Mouse (Mus musculus): ENCODE measurements around the gene Elmo2. TPM values are rescaled to one million over a fixed set of nuclear protein-coding genes. Genes with fewer than 3 reads are reported as not detected.

The Elmo2 gene
- total RNA-seq (2012; rRNA removed) (16.5 and 17.4 TPM in 2 replicates), polyA plus RNA-seq (2012; ENCODE audit: insufficient read depth in 1 of 2, insufficient read length in 2 of 2, low read depth in 1 of 2, low replicate concordance in 2 of 2, missing spikeins in 1 of 2) (10 to 100 TPM in 1 of 2 experiments, not detected in 1; 27.6 TPM)

DNA sequence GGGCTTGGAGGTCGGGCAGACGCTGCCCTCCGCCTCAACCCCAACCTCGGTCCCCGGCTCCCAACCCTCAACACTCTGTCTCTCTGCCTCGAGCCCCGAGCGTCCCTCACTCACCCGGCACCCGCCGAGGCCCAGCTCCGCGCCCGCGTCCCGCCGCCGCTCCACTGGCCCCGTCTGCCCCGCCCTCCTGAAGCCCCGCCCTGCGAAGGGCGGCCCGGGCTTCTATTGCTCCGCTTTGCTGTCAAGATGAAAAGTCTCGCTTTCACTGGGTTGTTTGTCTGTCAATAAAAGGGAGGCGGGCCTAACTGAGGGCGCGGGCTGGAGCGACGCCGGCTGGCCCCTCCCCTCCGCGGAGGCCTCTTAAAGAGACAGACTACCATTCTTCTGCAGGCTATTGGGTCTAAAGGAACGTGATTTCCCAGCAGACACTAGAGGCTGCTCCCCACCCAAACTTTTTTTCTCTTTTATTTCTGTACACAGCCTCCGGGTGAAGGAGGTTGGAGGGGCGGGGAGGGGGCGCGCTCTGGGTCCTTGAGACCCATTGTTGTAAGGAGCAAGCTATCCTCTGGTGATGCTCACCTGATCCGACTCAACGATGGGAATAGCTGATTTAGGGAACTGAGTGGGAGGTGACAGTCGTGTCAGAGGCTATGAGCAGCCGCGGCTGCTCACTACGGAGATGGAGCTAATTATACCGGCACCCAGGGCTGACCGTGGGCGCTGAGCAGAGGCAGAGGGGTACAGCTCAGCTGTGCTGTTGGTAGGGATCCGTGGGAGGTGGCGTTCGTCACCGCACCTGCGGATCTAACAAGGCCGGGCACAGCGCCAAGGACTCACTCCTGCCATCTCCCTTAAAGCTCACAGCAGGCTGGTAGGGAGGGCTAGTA, at the start of gene Elmo2:
Elmo2 (minus strand) TSS at position 176 of the 887 bp plus-strand sequence.
- Histone ChIP-seq H3K4me3 (ENCODE audit: control insufficient read depth in 1 of 2, insufficient read depth in 1 of 2, low read depth in 2 of 2, low read length in 2 of 2) (peak within 1 kb of the TSS; percentile 66 to 92), H3K9ac (ENCODE audit: control insufficient read depth, low read depth, low read length, poor library complexity, severe bottlenecking) (peak within 1 kb of the TSS; percentile 87), H3K36me3 (ENCODE audit: control insufficient read depth in 1 of 2, insufficient read depth in 2 of 2, low read length in 2 of 2) (peaks cover 0 to 28% of the 10 kb centered on the region in 2 experiments; a peak in 2 of 4 replicates), H3K27me3 (ENCODE audit: control insufficient read depth in 1 of 2, insufficient read depth in 2 of 2, low read length in 2 of 2) (no peaks in the 10 kb centered on the region), H3K9me3 (replicated peaks; ENCODE audit: insufficient read depth, low read length) (no peaks in the 10 kb centered on the region), H3K4me1 (ENCODE audit: control insufficient read depth in 1 of 2, insufficient read depth in 2 of 2, low read length in 2 of 2) (peaks cover 2 to 46% of the 10 kb centered on the region in 2 experiments), H3K79me2 (ENCODE audit: control insufficient read depth, insufficient read depth, low read length, poor library complexity) (peaks cover 17% of the 10 kb centered on the region), H3K27ac (ENCODE audit: control insufficient read depth, low read depth, low read length) (peak within 1 kb of the TSS; percentile 13)
- TF ChIP-seq USF2 (IDR thresholded peaks at IDR 0.05; ENCODE audit: borderline replicate concordance in 1 of 2, insufficient read depth in 1 of 2, low read depth in 1 of 2, low read length in 2 of 2) (no peak), CHD2 (IDR thresholded peaks at IDR 0.05; ENCODE audit: low read length) (peak; percentile 66), TCF12 (IDR thresholded peaks at IDR 0.05; ENCODE audit: low read depth, low read length) (peak; percentile 21; the same call in 1 of the 2 replicates), MAZ (IDR thresholded peaks at IDR 0.05; ENCODE audit: low read depth, low read length) (peak; percentile 79), MXI1 (IDR thresholded peaks at IDR 0.05; ENCODE audit: low read depth, low read length) (peak; percentile 20; the same call in 1 of the 2 replicates), POLR2AphosphoS2 (IDR thresholded peaks at IDR 0.05; ENCODE audit: low read length) (peak; percentile 66; the same call in 1 of the 2 replicates), SIN3A (IDR thresholded peaks at IDR 0.05; ENCODE audit: low read length) (peak; percentile 83), POLR2A (IDR thresholded peaks at IDR 0.05; ENCODE audit: control insufficient read depth in 1 of 2, insufficient read depth in 1 of 2, low read depth in 1 of 2, low read length in 2 of 2, poor library complexity in 1 of 2) (peak; percentile 60 to 64; a peak in 2 of 4 replicates), MEF2A (IDR thresholded peaks at IDR 0.05; ENCODE audit: extremely low read depth, insufficient replicate concordance, low read depth, low read length, poor library complexity, severe bottlenecking) (no peak), UBTF (IDR thresholded peaks at IDR 0.05; ENCODE audit: borderline replicate concordance, insufficient read depth, low read depth, low read length) (no peak), NELFE (IDR thresholded peaks at IDR 0.05; ENCODE audit: low read depth, low read length) (peak; percentile 71), ZNF384 (IDR thresholded peaks at IDR 0.05; ENCODE audit: low read depth, low read length) (peak; percentile 74), HCFC1 (IDR thresholded peaks at IDR 0.05; ENCODE audit: low read depth, low read length) (peak; percentile 82), BHLHE40 (IDR thresholded peaks at IDR 0.05; ENCODE audit: borderline replicate concordance, low read depth, low read length) (peak; percentile 72; the same call in 1 of the 2 replicates), ZMIZ1 (IDR thresholded peaks at IDR 0.05; ENCODE audit: low read depth, low read length) (peak; percentile 61; the same call in 1 of the 2 replicates), TBP (IDR thresholded peaks at IDR 0.05; ENCODE audit: low read depth, low read length) (peak; percentile 66), MAFK (IDR thresholded peaks at IDR 0.05; ENCODE audit: borderline replicate concordance, low read depth, low read length) (no peak), ELF1 (IDR thresholded peaks at IDR 0.05; ENCODE audit: low read depth, low read length) (0 out of 2 replicates have a peak, but pooled peaks have one; percentile 17)
- DNase-seq (ENCODE audit: low read depth, low spot score) = peak; percentile 97

Measured in MEL (cell line).